Mouse (Mus musculus) liver, embryonic 14.5 days (tissue): ENCODE data around the gene Btbd19. TPM values are rescaled to one million over a fixed set of nuclear protein-coding genes. Genes with fewer than 3 reads are reported as not detected.

ENCODE experiments used
- ATAC-seq: fragments of 200-750 bp; cut with Nextera tagmentation; 2 replicates; pipeline ENCODE4 v1.8.0; 2017; ENCODE audit warnings: moderate number of reproducible peaks, mild to moderate bottlenecking, moderate library complexity; ENCODE audit not compliant: insufficient read depth
- DNase-seq, 3 experiments: peaks; one replicate each; pipeline ENCODE4 v3.0.0-alpha.2; 2012 to 2013; ENCODE audit warnings: low read depth in 3 of 3, low spot score in 3 of 3
- H3K27ac ChIP-seq: fragments of 300-500 bp; sonication (generic); 2 replicates; pipeline ENCODE4 v1.5.1; 2014; ENCODE audit warnings: moderate library complexity, mild to moderate bottlenecking, control low read depth, inconsistent platforms
- H3K27me3 ChIP-seq: fragments of 300-500 bp; sonication (generic); 2 replicates; pipeline ENCODE4 v1.6.1; 2014; ENCODE audit warnings: mild to moderate bottlenecking, low read length, moderate library complexity; ENCODE audit not compliant: control insufficient read depth, insufficient read depth
- H3K36me3 ChIP-seq: fragments of 300-500 bp; sonication (generic); replicated peaks from 2 replicates; pipeline ENCODE4 v1.6.1; 2014; ENCODE audit warnings: low read depth; ENCODE audit not compliant: control insufficient read depth, insufficient read depth
- H3K4me1 ChIP-seq, 2 experiments: fragments of 200-500 bp in 1 of 2; fragments of 300-500 bp in 1 of 2; sonication (generic) in 1 of 2; replicated peaks; 2 replicates each; pipeline ENCODE4 v1.6.1; 2012 to 2014; ENCODE audit warnings: antibody characterized with exemption in 1 of 2, inconsistent platforms in 1 of 2, low read length in 1 of 2; ENCODE audit not compliant: control insufficient read depth in 2 of 2, insufficient read depth in 2 of 2
- H3K4me2 ChIP-seq: fragments of 300-500 bp; sonication (generic); 2 replicates; pipeline ENCODE4 v1.6.1; 2014; ENCODE audit warnings: low read depth, mild to moderate bottlenecking, control low read depth, moderate library complexity
- H3K4me3 ChIP-seq, 2 experiments: fragments of 200-500 bp in 1 of 2; fragments of 300-500 bp in 1 of 2; sonication (generic) in 1 of 2; 2 replicates each; pipeline ENCODE4 v1.5.1; 2012 to 2014; ENCODE audit warnings: low read depth in 2 of 2, low read length in 2 of 2, mild to moderate bottlenecking in 2 of 2, control low read depth in 1 of 2, inconsistent platforms in 1 of 2, moderate library complexity in 1 of 2; ENCODE audit not compliant: insufficient read depth in 1 of 2
- H3K9ac ChIP-seq: fragments of 300-500 bp; sonication (generic); replicated peaks from 2 replicates; pipeline ENCODE4 v1.6.1; 2014; ENCODE audit warnings: mild to moderate bottlenecking, control low read depth, moderate library complexity
- H3K9me3 ChIP-seq: fragments of 300-500 bp; sonication (generic); 2 replicates; pipeline ENCODE4 v1.6.1; 2016; ENCODE audit warnings: low read length, mixed read lengths; ENCODE audit not compliant: control insufficient read depth
- CTCF ChIP-seq: IDR thresholded peaks from 2 replicates; pipeline ENCODE4 v1.5.1; 2016; ENCODE audit warnings: antibody characterized with exemption, low read depth, control low read depth
- EP300 ChIP-seq: IDR thresholded peaks from 2 replicates; pipeline ENCODE4 v1.6.1; 2016; ENCODE audit warnings: antibody characterized with exemption, low read depth
- WGBS: fragments of 180-500 bp; shearing (Covaris S2); extraction: QIAGEN DNeasy Blood & Tissue Kit; methylation state at CpG from one replicate; pipeline ENCODE4 v1.1.7; 2014; ENCODE audit not compliant: insufficient replicate concordance; 5-methylcytosine and 5-hydroxymethylcytosine counted together
- polyA plus RNA-seq, 2 experiments: library from polyadenylated mRNA; depleted of rRNA in 1 of 2; stranded (reverse) in 1 of 2; unstranded in 1 of 2; fragments of >200 nt; fragmentation: Nextera tagmentation in 1 of 2; extraction: Ambion mirVana in 1 of 2; gene quantifications; 2 replicates each; pipeline versions ENCODE4 v1.2.1 to v1.2.3; 2012 to 2014

The Btbd19 gene
- polyA plus RNA-seq (2012; rRNA removed) (2.7 and 2.9 TPM in 2 replicates), polyA plus RNA-seq (2014; fragmentation: Nextera tagmentation; extraction: Ambion mirVana) (2.3 and 2.5 TPM in 2 replicates)

- no peak for DNase-seq
- Histone ChIP-seq H3K36me3 (no peaks in the 10 kb centered on the region), H3K27ac (no peak within 1 kb of the TSS; the same call in 1 of the 2 replicates), H3K4me2 (peak within 1 kb of the TSS; percentile 32; the same call in 1 of the 2 replicates), H3K4me1 (peaks cover 14 to 24% of the 10 kb centered on the region in 2 experiments), H3K27me3 (no peaks in the 10 kb centered on the region), H3K4me3 (no peak within 1 kb of the TSS), H3K9me3 (no peaks in the 10 kb centered on the region), H3K9ac (no peak within 1 kb of the TSS)
- no peak for ATAC-seq
- no peak for TF ChIP-seq CTCF
- no peak for TF ChIP-seq EP300
- whole genome bisulfite sequencing = 35% methylated on average over 8 of the region's 8 CpGs
Observed at GRCm38 (mm10) chr4:117125348-117125909, at the start of gene Btbd19. TSS of gene Btbd19 (minus strand) at chr4:117125725.

GRCm38 (mm10) chr4:117169936-117170335, 44.4 kb upstream of the Btbd19 start:
- no peak overlapping the region for H3K27ac ChIP-seq
- no peaks in the 10 kb centered on the region for H3K27me3 ChIP-seq
- no peak overlapping the region for H3K9ac ChIP-seq
- 85% methylated on average over 5 of the region's 5 CpGs for WGBS
- no peak for TF ChIP-seq EP300
- TF ChIP-seq CTCF = no peak
- no peak for DNase-seq
- H3K36me3 ChIP-seq = peaks cover 94% of the 10 kb centered on the region
- H3K4me2 ChIP-seq = no peak overlapping the region
- no peaks in the 10 kb centered on the region for H3K4me1 ChIP-seq
- no peaks in the 10 kb centered on the region for H3K9me3 ChIP-seq
- no peak for ATAC-seq
- no peak overlapping the region for H3K4me3 ChIP-seq

DNA sequence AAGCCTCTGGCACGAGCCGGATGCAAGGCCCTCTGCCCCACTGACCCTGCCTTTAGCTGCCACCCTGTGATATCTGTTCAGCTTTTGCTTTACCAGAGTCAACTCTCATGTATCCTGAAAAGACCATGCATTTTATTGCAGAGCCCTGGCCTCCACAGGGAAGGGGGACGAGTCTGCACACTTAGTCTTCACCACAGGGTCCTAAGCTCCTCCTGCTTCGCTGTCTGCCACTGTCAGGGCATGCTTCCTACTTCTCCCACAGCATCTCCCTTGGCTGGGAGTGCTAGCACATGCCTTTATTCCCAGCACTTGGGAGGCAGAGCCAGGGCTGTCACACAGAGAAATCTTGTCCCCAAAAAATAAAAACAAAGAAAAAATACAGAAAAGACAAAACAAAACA, 35.7 kb upstream of the Btbd19 start:
- no peak for DNase-seq
- Histone ChIP-seq H3K9me3 (no peaks in the 10 kb centered on the region), H3K36me3 (peaks cover 63% of the 10 kb centered on the region), H3K4me2 (no peak overlapping the region), H3K4me3 (no peak overlapping the region), H3K27ac (no peak overlapping the region), H3K4me1 (peaks cover 3% of the 10 kb centered on the region in 2 experiments; a peak in 1 of 4 replicates), H3K27me3 (no peaks in the 10 kb centered on the region), H3K9ac (no peak overlapping the region)
- TF ChIP-seq EP300 = no peak
- no peak for TF ChIP-seq CTCF
- ATAC-seq = no peak
- WGBS = 81% methylated on average over 4 of the region's 4 CpGs

DNA sequence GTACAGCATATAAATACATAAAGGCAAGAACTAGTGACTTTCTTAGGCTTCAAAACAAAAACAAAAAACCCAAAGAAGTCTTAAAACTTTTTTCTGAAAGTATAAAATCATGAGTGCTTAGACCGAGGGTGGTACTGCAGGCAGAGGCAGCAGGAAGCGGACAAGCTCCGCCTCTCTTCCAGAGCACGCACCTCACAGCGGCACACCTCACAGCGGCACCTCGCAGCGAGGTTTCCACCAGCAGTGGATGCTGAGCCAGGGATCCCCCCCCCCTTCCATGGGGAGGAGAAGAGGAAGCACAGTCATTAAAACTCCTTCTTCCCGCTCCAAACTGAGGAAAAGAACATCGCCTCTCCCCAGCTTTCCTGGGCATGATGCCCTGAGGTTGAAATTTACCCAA, 34.1 kb upstream of the Btbd19 start:
- H3K4me2 ChIP-seq = no peak overlapping the region
- peaks cover 52% of the 10 kb centered on the region for H3K36me3 ChIP-seq
- H3K4me1 ChIP-seq = peaks cover 3% of the 10 kb centered on the region in 2 experiments; a peak in 1 of 4 replicates
- no peaks in the 10 kb centered on the region for H3K27me3 ChIP-seq
- ATAC-seq (no peak), DNase-seq (no peak)
- no peak overlapping the region for H3K27ac ChIP-seq
- H3K4me3 ChIP-seq = no peak overlapping the region
- H3K9ac ChIP-seq = no peak overlapping the region
- 86% methylated on average over 10 of the region's 10 CpGs for WGBS
- no peak for TF ChIP-seq CTCF
- TF ChIP-seq EP300 = no peak
- H3K9me3 ChIP-seq = no peaks in the 10 kb centered on the region

DNA sequence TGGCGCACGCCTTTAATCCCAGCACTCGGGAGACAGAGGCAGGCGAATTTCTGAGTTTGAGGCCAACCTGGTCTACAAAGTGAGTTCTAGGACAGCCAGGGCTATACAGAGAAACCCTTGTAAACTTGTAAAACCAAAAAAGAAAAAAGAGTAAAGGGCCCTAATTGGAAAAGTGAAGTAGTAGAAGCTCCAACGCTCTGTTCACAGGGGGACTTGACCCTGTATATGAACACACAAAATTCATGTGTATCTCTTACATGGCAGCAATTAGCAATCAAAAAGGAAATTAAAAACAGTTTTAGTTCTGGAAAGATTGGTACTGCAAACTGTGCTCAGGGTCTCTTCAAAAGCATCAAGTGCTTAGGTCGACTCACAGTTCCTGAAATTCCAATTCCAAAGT, 30.8 kb upstream of the Btbd19 start:
- TF ChIP-seq EP300 (no peak), CTCF (no peak)
- Histone ChIP-seq H3K4me1 (peaks cover 9 to 17% of the 10 kb centered on the region in 2 experiments), H3K36me3 (peaks cover 53% of the 10 kb centered on the region), H3K9me3 (no peaks in the 10 kb centered on the region), H3K9ac (peak overlapping the region; percentile 96), H3K27ac (peak overlapping the region; percentile 17), H3K4me2 (peak overlapping the region; percentile 81), H3K4me3 (peak overlapping the region; percentile 85 to 92; a peak in 3 of 4 replicates), H3K27me3 (no peaks in the 10 kb centered on the region)
- 22% methylated on average over 6 of the region's 6 CpGs for WGBS
- DNase-seq (no peak), ATAC-seq (no peak)
